Mouse (Mus musculus) activated CD4-positive, CD25-positive, alpha-beta regulatory T cell, adult 9 weeks (primary cell): ENCODE data around the gene Olfr354. TPM values are rescaled to one million over a fixed set of nuclear protein-coding genes. Genes with fewer than 3 reads are reported as not detected.

Experiments used
- polyA plus RNA-seq: library from polyadenylated mRNA; unstranded; fragments of 100-300 nt; shearing (Covaris generic); gene quantifications from one replicate; pipeline ENCODE4 v1.2.1, GENCODE M21; 2017

The Olfr354 gene
- polyA plus RNA-seq, result not detected

DNA sequence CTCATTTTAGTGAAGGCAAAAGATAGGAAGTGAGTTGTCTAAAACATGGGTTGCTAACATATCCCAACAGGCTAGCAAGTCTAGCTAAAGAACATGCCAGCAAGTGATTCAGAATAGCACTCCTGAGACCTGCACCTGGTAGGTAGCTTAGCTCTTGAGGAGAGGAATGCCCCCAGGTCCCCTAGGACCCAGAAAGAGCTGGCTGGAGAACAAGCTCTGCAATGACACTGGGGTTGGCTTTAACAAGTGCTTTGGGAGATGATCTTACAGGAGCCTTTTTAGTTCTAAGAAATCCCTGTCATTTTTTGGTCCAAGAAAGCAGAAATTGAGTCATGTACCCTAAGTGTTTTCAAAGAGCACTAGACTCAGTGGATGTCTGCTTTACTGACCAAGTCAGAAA is at the start of gene Olfr354:
Gene Olfr354 (plus strand): TSS at position 301 of the 400 bp plus-strand sequence.

DNA sequence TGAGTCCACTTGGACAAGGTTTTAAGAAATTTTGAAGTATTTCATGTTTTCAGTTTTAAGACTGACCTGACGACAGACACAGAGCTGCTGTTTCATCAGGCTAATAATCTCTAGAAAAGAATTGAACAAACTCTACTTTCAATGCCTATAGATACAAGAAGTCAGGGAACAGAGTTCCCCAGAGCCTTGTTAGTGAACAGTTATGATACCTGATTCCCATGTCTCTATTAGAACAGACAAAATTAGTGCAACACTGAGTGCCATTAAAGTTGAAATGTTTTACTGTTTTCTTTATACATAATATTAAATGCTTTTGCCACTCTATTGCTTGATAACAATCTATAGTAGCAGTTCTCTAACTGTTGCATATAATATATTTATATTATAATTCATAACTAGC is 42.9 kb upstream of the Olfr354 start, which contains the start of gene Olfr351:
Gene Olfr351 (minus strand): TSS at position 101 of the 400 bp plus-strand sequence.

DNA sequence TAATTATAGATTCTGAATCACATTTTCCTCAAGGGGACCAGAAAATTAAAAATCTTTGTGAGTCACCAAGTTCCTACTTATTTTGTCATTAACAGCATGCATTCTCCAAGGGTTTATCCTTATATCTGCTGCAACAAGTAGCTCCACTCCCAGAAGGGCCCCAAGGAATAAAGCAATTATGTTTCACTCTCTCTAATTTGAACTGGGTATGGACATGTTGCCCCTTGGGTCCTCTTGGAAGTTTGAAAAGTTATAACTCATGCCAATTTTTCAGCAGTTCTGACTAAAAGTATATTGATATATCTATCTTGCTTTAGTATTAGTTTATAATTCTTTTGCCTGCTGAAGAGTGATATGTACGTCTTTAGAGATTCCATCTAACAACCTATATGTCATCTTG is 37.3 kb upstream of the Olfr354 start, which contains the start of gene Olfr352:
Gene Olfr352 (plus strand): TSS at position 301 of the 400 bp plus-strand sequence.

DNA sequence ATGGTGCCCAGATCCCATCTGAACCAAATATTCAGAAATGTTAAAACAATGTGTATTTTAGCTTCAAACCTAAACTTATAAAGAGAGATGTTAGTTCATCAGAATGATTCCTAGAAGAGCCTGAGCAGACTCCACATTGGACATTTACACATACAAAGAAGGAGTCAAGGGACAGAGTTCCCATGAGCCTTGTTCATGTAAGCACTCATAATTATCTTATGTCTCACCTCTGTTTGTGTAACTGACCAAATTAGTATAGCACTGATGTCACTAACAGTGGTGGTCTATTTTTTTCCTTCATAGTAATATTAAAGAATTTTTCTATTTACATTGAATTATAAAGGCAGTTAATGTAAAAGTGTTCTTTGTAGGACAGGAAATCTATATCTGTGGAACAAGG is 12.6 kb upstream of the Olfr354 start, which contains the start of gene Olfr353:
Gene Olfr353 (minus strand): TSS at position 101 of the 400 bp plus-strand sequence.

DNA sequence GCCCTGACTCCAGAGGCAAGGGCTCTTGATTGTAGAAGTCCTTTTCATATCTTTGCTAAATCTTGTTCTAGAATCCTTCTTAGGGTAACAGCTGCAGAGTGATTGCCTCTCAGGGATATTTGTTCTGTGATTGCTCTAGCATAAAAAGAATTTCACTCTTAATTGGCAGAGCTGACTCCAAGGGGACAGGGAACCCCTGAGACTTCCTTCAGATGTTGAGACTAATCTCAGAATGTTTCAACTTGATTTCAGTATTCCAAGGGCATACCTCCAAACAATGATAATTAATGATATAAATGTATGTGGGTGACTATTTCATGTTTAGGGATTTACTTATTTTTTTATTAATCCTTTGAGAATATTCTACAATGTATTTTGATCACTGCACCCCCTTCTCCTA is 23.3 kb downstream of the Olfr354 start, which contains the start of gene Olfr355:
Gene Olfr355 (minus strand): TSS at position 101 of the 400 bp plus-strand sequence.

DNA sequence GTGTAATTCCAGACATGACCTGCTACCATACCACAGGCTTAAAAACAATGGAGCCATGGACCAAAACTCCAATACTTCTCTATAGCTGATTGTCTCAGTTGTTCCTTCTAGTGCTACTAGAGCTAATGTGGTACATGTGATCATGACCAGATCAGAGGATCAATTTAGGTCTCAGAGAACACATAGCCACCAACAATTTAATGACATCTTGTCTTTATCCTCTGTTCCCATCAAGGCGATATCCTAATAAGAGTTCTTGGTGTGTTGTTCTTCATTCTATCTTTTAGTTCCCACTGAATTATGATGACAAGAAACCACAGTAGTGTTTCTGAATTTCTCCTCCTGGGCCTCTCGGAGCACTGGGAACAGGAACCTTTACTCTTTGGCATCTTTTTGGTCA is 31.3 kb downstream of the Olfr354 start, which contains the start of gene Olfr356:
Gene Olfr356 (plus strand): TSS at position 301 of the 400 bp plus-strand sequence.

Other genes with a start within 250 kb of the Olfr354 start
- not detected for gene Olfr346, start 219.9 kb upstream of the Olfr354 start, polyA plus RNA-seq
- gene Olfr347, start 173.8 kb upstream of the Olfr354 start, polyA plus RNA-seq, result not detected
- gene Olfr348, start 121.4 kb upstream of the Olfr354 start, polyA plus RNA-seq, result not detected
- not detected for gene Olfr50, start 115.1 kb upstream of the Olfr354 start, polyA plus RNA-seq
- gene Olfr3, start 88.6 kb upstream of the Olfr354 start, polyA plus RNA-seq, result not detected
- gene Olfr350, start 59.4 kb upstream of the Olfr354 start, polyA plus RNA-seq, result not detected
- gene Olfr351, start 43.0 kb upstream of the Olfr354 start, polyA plus RNA-seq, result not detected
- gene Olfr352, start 37.2 kb upstream of the Olfr354 start, polyA plus RNA-seq, result not detected
- gene Olfr353, start 12.7 kb upstream of the Olfr354 start, polyA plus RNA-seq, result not detected
- not detected for gene Olfr355, start 23.2 kb downstream of the Olfr354 start, polyA plus RNA-seq
- not detected for gene Olfr356, start 31.4 kb downstream of the Olfr354 start, polyA plus RNA-seq
- gene Olfr357, start 88.1 kb downstream of the Olfr354 start, polyA plus RNA-seq, result not detected
- not detected for gene Olfr358, start 103.7 kb downstream of the Olfr354 start, polyA plus RNA-seq
- gene Olfr360, start 160.1 kb downstream of the Olfr354 start, polyA plus RNA-seq, result not detected
- not detected for gene Olfr361, start 183.6 kb downstream of the Olfr354 start, polyA plus RNA-seq
- not detected for gene Olfr362, start 212.2 kb downstream of the Olfr354 start, polyA plus RNA-seq
- gene Olfr364-ps1, start 233.6 kb downstream of the Olfr354 start, polyA plus RNA-seq, result not detected